Mouse (Mus musculus) olfactory bulb, adult 2 months (tissue): ENCODE data around the gene Hnrnpul1. TPM values are rescaled to one million over a fixed set of nuclear protein-coding genes. Genes with fewer than 3 reads are reported as not detected.

Source experiments
- H3K27ac ChIP-seq: fragments of 200-500 bp; 2 replicates; pipeline ENCODE4 v1.5.1; 2012; ENCODE audit warnings: low read depth, low read length; ENCODE audit not compliant: insufficient read depth
- H3K4me1 ChIP-seq: fragments of 200-500 bp; 2 replicates; pipeline ENCODE4 v1.6.1; 2012; ENCODE audit warnings: low read length; ENCODE audit not compliant: control insufficient read depth, insufficient read depth
- H3K4me3 ChIP-seq: fragments of 200-500 bp; 2 replicates; pipeline ENCODE4 v1.5.1; 2012; ENCODE audit warnings: mild to moderate bottlenecking, low read depth, low read length, moderate library complexity; ENCODE audit not compliant: insufficient read depth
- CTCF ChIP-seq: fragments of 200-500 bp; IDR thresholded peaks from 2 replicates; pipeline ENCODE4 v1.5.1; 2012; ENCODE audit warnings: low read depth, mild to moderate bottlenecking, low read length, moderate library complexity; ENCODE audit not compliant: insufficient read depth
- POLR2A ChIP-seq: fragments of 200-500 bp; IDR thresholded peaks from 2 replicates; pipeline ENCODE4 v1.6.1; 2012; ENCODE audit warnings: mild to moderate bottlenecking, low read depth, low read length, moderate library complexity; ENCODE audit not compliant: insufficient read depth
- WGBS: fragments of 180-500 bp; shearing (Covaris S2); methylation state at CpG from one replicate; pipeline ENCODE4 v1.1.7; 2018; 5-methylcytosine and 5-hydroxymethylcytosine counted together
- polyA plus RNA-seq: library from polyadenylated mRNA; stranded (reverse); fragments of >200 nt; gene quantifications from 2 replicates; pipeline ENCODE4 v1.2.4, GENCODE M21; 2012; ENCODE audit warnings: low replicate concordance; ENCODE audit not compliant: missing spikeins, insufficient read depth, insufficient read length

Gene Hnrnpul1
- polyA plus RNA-seq, 1 experiment: 160 TPM

DNA sequence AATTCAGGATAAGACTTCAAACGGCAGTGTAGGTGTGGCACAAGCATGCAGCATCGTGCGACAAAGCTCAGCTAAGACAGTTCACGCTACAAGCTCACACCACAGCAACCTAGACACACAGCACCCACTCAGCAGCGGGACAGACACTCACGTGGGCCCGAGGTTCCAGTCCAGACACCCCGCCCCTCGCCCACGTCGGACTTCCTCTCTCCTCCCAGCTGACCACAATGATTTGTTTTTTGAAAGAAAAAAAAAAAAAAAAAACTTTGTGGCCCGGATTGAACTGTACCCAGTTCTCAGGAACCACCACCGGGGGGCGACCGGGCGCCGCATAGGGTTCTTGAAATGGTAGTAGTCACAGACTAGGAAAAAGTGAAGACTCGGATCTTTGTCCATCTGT is 1.5 kb upstream of the Hnrnpul1 start:
- Histone ChIP-seq H3K4me1 (0 out of 2 replicates have a peak, but pooled peaks cover 3% of the 10 kb centered on the region), H3K4me3 (peak overlapping the region; percentile 44), H3K27ac (peak overlapping the region; percentile 76)
- under 1% methylated on average over 18 of the region's 18 CpGs for WGBS
- peak; percentile 80 for TF ChIP-seq CTCF
- TF ChIP-seq POLR2A: no peak

DNA sequence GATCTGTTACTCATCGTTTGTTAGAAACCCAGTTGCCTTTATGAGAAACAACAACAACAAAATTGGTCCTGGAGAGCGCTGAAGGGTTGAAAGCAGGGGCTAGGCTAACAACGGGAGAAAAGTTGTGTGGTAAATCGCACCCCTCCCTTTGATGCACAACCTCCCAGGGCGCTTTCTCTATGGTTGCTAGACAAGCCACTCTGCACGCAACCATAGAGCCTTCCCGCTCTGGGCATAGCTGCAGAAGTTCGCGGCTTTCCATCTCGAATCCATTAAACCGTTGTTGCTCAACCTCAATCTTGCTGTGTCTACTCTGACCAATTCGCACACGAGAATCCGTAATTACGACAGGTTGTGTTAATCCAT is 894 bp upstream of the Hnrnpul1 start:
- TF ChIP-seq CTCF (no peak), POLR2A (no peak)
- H3K27ac ChIP-seq: peak overlapping the region; percentile 76
- H3K4me1 ChIP-seq: 0 out of 2 replicates have a peak, but pooled peaks cover 3% of the 10 kb centered on the region
- WGBS: under 1% methylated on average over 15 of the region's 15 CpGs
- peak overlapping the region; percentile 44 for H3K4me3 ChIP-seq

DNA sequence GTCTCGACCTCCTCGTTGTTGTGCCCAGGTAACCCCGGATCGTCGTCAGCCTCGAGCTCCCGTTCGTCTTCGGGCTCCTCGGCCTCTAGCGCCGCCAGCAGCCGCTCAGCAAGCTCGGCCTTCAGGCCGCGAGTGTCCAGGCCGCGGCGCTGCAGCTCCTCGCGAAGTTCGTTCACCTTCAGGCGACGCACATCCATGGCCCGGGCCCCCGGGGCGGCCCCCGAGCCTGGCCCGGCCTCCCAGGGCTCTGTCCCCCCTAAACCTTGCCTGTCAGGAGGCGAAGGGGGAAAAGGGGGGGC is 169 bp downstream of the Hnrnpul1 start:
- 0 out of 2 replicates have a peak, but pooled peaks have one; percentile 16 for TF ChIP-seq CTCF
- TF ChIP-seq POLR2A: peak; percentile 29
- 0 out of 2 replicates have a peak, but pooled peaks cover 3% of the 10 kb centered on the region for H3K4me1 ChIP-seq
- under 1% methylated on average over 30 of the region's 30 CpGs for WGBS
- H3K4me3 ChIP-seq: peak overlapping the region; percentile 81
- H3K27ac ChIP-seq: peak overlapping the region; percentile 87

DNA sequence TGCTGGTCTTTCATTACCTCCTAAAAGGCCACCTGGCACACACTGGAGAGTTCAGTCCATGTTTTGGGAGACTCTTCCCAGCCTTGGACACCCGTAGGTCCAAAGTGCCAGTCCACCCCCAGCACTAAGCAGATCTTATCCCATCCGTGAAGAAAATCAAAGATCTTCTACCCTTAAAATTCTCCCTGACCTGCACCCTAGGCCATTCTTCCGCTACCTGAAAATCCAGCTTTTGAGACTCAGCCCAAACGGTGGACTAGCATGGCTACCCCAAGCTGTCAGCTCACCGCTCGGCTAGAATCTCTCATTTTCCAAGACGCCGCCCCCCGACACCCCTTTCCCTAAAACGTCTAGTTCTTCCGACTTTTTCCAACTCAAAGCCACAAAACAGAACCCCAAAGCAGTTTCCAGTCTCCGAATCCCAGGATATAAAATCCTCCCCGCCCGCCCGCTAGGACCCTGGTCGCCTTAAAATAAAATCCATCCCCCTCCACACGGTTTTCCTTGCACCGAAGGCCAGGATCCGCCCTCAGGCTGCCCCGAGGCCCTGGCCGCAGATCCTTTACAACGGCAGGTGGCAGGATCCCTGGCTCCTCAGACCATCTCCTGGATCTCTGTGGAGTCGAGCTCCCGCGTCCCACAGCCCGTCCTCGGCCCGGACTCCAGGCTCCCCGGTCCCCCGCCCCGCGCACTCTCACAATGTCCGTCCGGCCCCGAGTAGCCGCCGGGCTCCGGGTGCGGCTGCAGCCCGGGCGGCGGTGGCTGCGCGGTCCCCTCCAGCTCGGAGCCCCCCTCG is 716 bp downstream of the Hnrnpul1 start:
- TF ChIP-seq POLR2A (no peak), CTCF (no peak; the same call in 1 of the 2 replicates)
- 0 out of 2 replicates have a peak, but pooled peaks cover 3% of the 10 kb centered on the region for H3K4me1 ChIP-seq

DNA sequence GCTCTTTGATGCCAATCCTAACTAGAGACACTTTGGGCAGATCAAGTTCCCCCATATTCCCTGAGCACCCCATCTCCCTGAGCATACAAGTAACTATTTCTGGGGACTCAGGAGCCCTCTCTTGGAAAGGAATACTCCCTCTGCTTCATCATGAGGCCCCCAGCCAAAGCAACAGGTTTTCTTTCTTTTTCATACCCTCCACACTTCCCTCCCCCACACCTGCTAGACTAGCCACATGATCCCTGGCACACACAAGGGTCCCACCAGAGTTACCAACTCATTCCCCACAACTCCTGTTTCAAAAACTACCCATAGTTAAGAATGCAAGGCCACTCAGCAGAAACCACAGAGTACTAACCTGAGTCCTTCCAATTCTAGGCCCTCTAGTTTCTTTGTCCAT is 1.5 kb downstream of the Hnrnpul1 start:
- Histone ChIP-seq H3K4me1 (0 out of 2 replicates have a peak, but pooled peaks cover 3% of the 10 kb centered on the region), H3K27ac (no peak overlapping the region), H3K4me3 (no peak overlapping the region)
- TF ChIP-seq POLR2A (no peak), CTCF (no peak)

More for the DNA sequence above, 716 bp downstream of the Hnrnpul1 start:
- Histone ChIP-seq H3K27ac (peak overlapping the region; percentile 87), H3K4me3 (peak overlapping the region; percentile 81)
- under 1% methylated on average over 46 of the region's 46 CpGs for WGBS

DNA sequence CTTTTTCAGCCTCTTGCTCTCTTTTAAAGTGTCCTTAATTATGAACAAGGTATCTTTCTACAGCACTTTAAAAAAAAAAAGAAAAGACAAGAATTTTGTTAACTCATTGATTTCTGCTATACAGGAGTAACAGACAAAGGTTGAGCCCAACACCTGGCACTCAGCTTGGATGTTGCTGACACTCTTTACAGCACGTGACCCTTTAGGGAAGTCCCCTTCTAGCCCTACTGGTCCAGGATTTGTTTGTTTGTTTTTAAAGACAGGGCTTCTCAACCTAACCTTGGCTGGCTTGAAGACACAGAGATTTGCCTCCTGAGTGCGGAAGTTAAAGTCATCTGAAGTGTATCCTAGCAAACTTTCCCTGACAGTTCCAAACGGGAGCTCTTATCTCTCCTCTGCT is 7.7 kb downstream of the Hnrnpul1 start:
- WGBS: 62% methylated on average over 3 of the region's 3 CpGs

DNA sequence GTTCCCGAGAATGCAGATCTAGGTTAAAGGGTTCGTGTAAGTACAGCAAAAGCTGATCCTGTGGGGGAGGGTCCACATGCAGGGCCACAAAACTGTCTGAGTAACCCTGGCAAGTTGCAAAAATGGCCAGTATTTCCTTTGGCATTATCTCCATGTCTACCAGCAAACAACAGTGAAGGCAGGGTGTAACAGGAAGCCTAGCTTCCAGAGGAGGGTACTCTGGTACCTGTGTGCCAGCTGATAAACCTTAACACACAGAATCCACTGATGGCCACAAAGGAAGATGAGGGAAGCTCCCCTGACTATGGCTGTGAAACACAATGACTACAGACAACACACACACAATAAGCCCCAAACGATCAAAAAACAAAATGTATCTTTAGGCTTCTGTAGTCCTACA is 16.3 kb downstream of the Hnrnpul1 start:
- H3K27ac ChIP-seq: no peak overlapping the region
- TF ChIP-seq POLR2A (no peak), CTCF (no peak)
- no peak overlapping the region for H3K4me3 ChIP-seq
- H3K4me1 ChIP-seq: no peaks in the 10 kb centered on the region
- WGBS: 86% methylated on average over 3 of the region's 3 CpGs

More for the DNA sequence above, 7.7 kb downstream of the Hnrnpul1 start:
- TF ChIP-seq POLR2A (no peak), CTCF (no peak)
- no peaks in the 10 kb centered on the region for H3K4me1 ChIP-seq
- H3K4me3 ChIP-seq: no peak overlapping the region
- H3K27ac ChIP-seq: no peak overlapping the region

DNA sequence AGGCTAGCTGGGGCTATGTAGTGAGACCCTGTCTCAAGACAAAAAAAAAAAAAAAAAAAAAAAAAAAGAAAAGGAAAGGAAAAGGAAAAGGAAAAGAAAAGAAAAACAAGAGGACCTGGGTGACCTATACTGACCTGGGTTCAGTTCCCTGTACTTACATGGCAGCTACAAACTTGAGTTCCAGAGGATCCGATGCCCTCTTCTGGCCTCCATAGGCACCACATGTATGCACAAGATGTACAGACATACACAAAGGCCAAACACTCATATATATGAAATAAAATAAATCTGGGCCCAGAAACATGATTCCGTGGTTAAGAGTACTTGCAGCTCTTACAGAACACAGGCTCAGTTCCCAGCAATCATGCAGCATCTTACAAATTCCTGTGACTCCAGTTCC is 17.6 kb downstream of the Hnrnpul1 start:
- TF ChIP-seq CTCF (no peak), POLR2A (no peak)
- 91% methylated on average over 2 of the region's 2 CpGs for WGBS
- Histone ChIP-seq H3K4me3 (no peak overlapping the region), H3K4me1 (no peaks in the 10 kb centered on the region), H3K27ac (no peak overlapping the region)

DNA sequence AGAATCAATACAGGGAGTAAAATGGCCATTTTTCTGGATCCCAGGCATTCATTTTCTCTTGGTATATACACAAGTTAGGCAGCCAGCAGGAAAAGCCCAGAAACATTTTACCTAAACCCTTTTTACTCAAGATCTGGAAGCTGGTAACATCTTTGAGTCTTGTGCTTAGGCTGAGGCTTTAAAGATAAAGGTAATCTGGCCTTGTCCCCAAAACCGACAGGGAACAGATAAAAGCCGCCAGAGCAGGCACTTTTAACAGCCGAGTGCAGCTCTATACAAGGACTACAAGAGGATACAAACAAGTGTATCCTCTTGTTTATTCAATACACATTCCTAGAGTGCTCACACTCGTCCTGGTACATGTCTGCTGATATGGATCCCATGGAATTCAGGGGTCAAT is 19.6 kb downstream of the Hnrnpul1 start:
- Histone ChIP-seq H3K4me3 (no peak overlapping the region), H3K27ac (no peak overlapping the region), H3K4me1 (no peaks in the 10 kb centered on the region)
- TF ChIP-seq POLR2A (no peak), CTCF (no peak)
- WGBS: 78% methylated on average over 4 of the region's 4 CpGs
